ENCODE assay signal across 17 mouse cellular contexts in genomic region chr17:57007137-57007905, GRCm38 (mm10). TPM values are rescaled to one million over a fixed set of nuclear protein-coding genes. Genes with fewer than 3 reads are reported as not detected.
A peak's percentile ranks its signal among the peaks of the same experiment; 100 is the strongest.
DNase-seq lines count a peak whose midpoint lies in the region; ATAC-seq and TF ChIP-seq lines count a peak whose summit lies in the region.
"Had no signal": no experiment of that assay in that cellular context is flagged by ENCODE, and none has a peak within 500 bp of the region (broad histone marks: within the 10 kb centered on the region; RNA-seq: fewer than 3 reads in every experiment).

No protein-coding gene starts in this region.

- TF ChIP-seq POLR2A in heart, adult 2 months (IDR thresholded peaks at IDR 0.05; ENCODE audit: insufficient read depth, low read depth, low read length) = no peak
- no peak for TF ChIP-seq POLR2A in cortical plate, adult 2 months (IDR thresholded peaks at IDR 0.05; ENCODE audit: extremely low read depth, insufficient read depth, low read length)

- H3K9me3 ChIP-seq in heart, embryonic 12.5 days (replicated peaks) = no peaks in the 10 kb centered on the region
- H3K9me3 ChIP-seq in midbrain, postnatal 0 days (ENCODE audit: low read length) = no peaks in the 10 kb centered on the region
- H3K9me3 ChIP-seq in midbrain, embryonic 10.5 days (replicated peaks) = no peaks in the 10 kb centered on the region
- H3K9me3 ChIP-seq in stomach, postnatal 0 days (ENCODE audit: control insufficient read depth, low read length) = no peaks in the 10 kb centered on the region
- H3K9me3 ChIP-seq in hindbrain, embryonic 11.5 days (ENCODE audit: control insufficient read depth, low read length) = no peaks in the 10 kb centered on the region
- H3K9me3 ChIP-seq: forebrain, embryonic 12.5 days had no signal

- no peak overlapping the region for H3K27ac ChIP-seq in heart, adult 2 months
- no peak overlapping the region for H3K27ac ChIP-seq in heart, embryonic 12.5 days (ENCODE audit: poor library complexity, severe bottlenecking)
- no peak overlapping the region for H3K27ac ChIP-seq in midbrain, postnatal 0 days (ENCODE audit: low read depth, low read length)
- H3K27ac ChIP-seq in midbrain, embryonic 10.5 days (replicated peaks) = no peak overlapping the region
- no peak overlapping the region for H3K27ac ChIP-seq in cortical plate, adult 2 months (ENCODE audit: insufficient read depth, low read length)
- peak overlapping the region; percentile 58; the same call in 1 of the 2 replicates for H3K27ac ChIP-seq in stomach, postnatal 0 days (replicated peaks)
- no peak overlapping the region for H3K27ac ChIP-seq in hindbrain, embryonic 11.5 days (ENCODE audit: low read depth, low read length)
- H3K27ac ChIP-seq: forebrain, embryonic 12.5 days had no signal

- no peaks in the 10 kb centered on the region for H3K36me3 ChIP-seq in heart, adult 2 months (ENCODE audit: control insufficient read depth, insufficient read depth, low read length)
- peaks cover 70% of the 10 kb centered on the region for H3K36me3 ChIP-seq in heart, embryonic 12.5 days
- peaks cover 52% of the 10 kb centered on the region for H3K36me3 ChIP-seq in midbrain, postnatal 0 days (ENCODE audit: insufficient read depth, low read length)
- H3K36me3 ChIP-seq in midbrain, embryonic 10.5 days = peaks cover 72% of the 10 kb centered on the region
- peaks cover 15% of the 10 kb centered on the region for H3K36me3 ChIP-seq in stomach, postnatal 0 days (ENCODE audit: control insufficient read depth, insufficient read depth, low read length)
- peaks cover 10% of the 10 kb centered on the region; the same call in 1 of the 2 replicates for H3K36me3 ChIP-seq in hindbrain, embryonic 11.5 days (ENCODE audit: control insufficient read depth, insufficient read depth, low read length)

- DNase-seq in heart, adult 2 months = no peak
- DNase-seq in midbrain, postnatal 0 days (ENCODE audit: low spot score) = peak; percentile 26
- DNase-seq in midbrain, embryonic 10.5 days (ENCODE audit: low spot score) = no peak
- DNase-seq in stomach, postnatal 0 days (ENCODE audit: low spot score) = no peak
- DNase-seq in hindbrain, embryonic 11.5 days (ENCODE audit: low spot score) = no peak
- DNase-seq in thymus, postnatal 4 days = no peak
- DNase-seq: gastrocnemius, postnatal 14 days; kidney, adult 11 months; lung, postnatal 14 days had no signal

- no peak for TF ChIP-seq EP300 in heart, adult 2 months (IDR thresholded peaks at IDR 0.05; ENCODE audit: insufficient read depth, low read depth, low read length)
- TF ChIP-seq EP300 in stomach, postnatal 0 days (optimal IDR thresholded peaks at IDR 0.05) = no peak

- WGBS in heart, adult 2 months = 92% methylated on average over 13 of the region's 13 CpGs
- 92% methylated on average over 13 of the region's 13 CpGs for WGBS in heart, embryonic 12.5 days
- 94% methylated on average over 13 of the region's 13 CpGs for WGBS in midbrain, postnatal 0 days
- WGBS in midbrain, embryonic 10.5 days = 91% methylated on average over 13 of the region's 13 CpGs
- WGBS in stomach, postnatal 0 days = 90% methylated on average over 13 of the region's 13 CpGs
- 88% methylated on average over 13 of the region's 13 CpGs for WGBS in hindbrain, embryonic 11.5 days

- TF ChIP-seq CTCF in heart, adult 2 months (IDR thresholded peaks at IDR 0.05) = peak; percentile 36
- TF ChIP-seq CTCF in midbrain, postnatal 0 days (IDR thresholded peaks at IDR 0.05) = peak; percentile 63
- peak; percentile 33; the same call in 1 of the 2 replicates for TF ChIP-seq CTCF in cortical plate, adult 2 months (IDR thresholded peaks at IDR 0.05; ENCODE audit: extremely low read depth, insufficient read depth, low read length)
- peak; percentile 64 for TF ChIP-seq CTCF in stomach, postnatal 0 days (IDR thresholded peaks at IDR 0.05; ENCODE audit: low read depth)

- H3K79me2 ChIP-seq in heart, adult 2 months (replicated peaks; ENCODE audit: control insufficient read depth, insufficient read depth, low read length) = no peaks in the 10 kb centered on the region

- intact Hi-C loops in heart, adult 2 months (cut with DNase I) = loop anchor here (10.0 kb wide), 1 partner anchor 393 kb away; the partner anchor contains the start of gene Rpl36

- no peak overlapping the region for H3K4me2 ChIP-seq in heart, embryonic 12.5 days
- no peak overlapping the region for H3K4me2 ChIP-seq in midbrain, postnatal 0 days (ENCODE audit: low read depth, low read length, poor library complexity, severe bottlenecking)
- H3K4me2 ChIP-seq in stomach, postnatal 0 days (replicated peaks; ENCODE audit: low read depth) = no peak overlapping the region
- no peak overlapping the region for H3K4me2 ChIP-seq in hindbrain, embryonic 11.5 days (replicated peaks; ENCODE audit: low read depth, low read length)
- H3K4me2 ChIP-seq: forebrain, embryonic 12.5 days had no signal

- no peak overlapping the region for H3K4me3 ChIP-seq in heart, adult 2 months
- H3K4me3 ChIP-seq in heart, embryonic 12.5 days = no peak overlapping the region
- H3K4me3 ChIP-seq in midbrain, postnatal 0 days (ENCODE audit: low read depth, low read length) = no peak overlapping the region
- no peak overlapping the region for H3K4me3 ChIP-seq in midbrain, embryonic 10.5 days
- no peak overlapping the region for H3K4me3 ChIP-seq in cortical plate, adult 2 months (ENCODE audit: insufficient read depth, low read length)
- no peak overlapping the region for H3K4me3 ChIP-seq in stomach, postnatal 0 days (ENCODE audit: low read depth, low read length)
- no peak overlapping the region for H3K4me3 ChIP-seq in hindbrain, embryonic 11.5 days (ENCODE audit: low read depth, low read length)
- H3K4me3 ChIP-seq: forebrain, embryonic 12.5 days had no signal

- no peak overlapping the region for H3K9ac ChIP-seq in heart, adult 2 months (ENCODE audit: low read depth, low read length)
- no peak overlapping the region for H3K9ac ChIP-seq in heart, embryonic 12.5 days
- no peak overlapping the region for H3K9ac ChIP-seq in midbrain, postnatal 0 days (replicated peaks; ENCODE audit: low read length, poor library complexity, severe bottlenecking)
- no peak overlapping the region for H3K9ac ChIP-seq in stomach, postnatal 0 days (ENCODE audit: low read length)
- H3K9ac ChIP-seq in hindbrain, embryonic 11.5 days (ENCODE audit: low read depth, low read length) = no peak overlapping the region
- H3K9ac ChIP-seq: forebrain, embryonic 12.5 days had no signal

- no peak for ATAC-seq in heart, embryonic 12.5 days (ENCODE audit: insufficient number of reproducible peaks, low FRiP score)
- no peak for ATAC-seq in midbrain, postnatal 0 days (ENCODE audit: low FRiP score)
- ATAC-seq in stomach, postnatal 0 days (ENCODE audit: low FRiP score, low TSS enrichment) = no peak
- no peak for ATAC-seq in hindbrain, embryonic 11.5 days (ENCODE audit: low FRiP score)
- ATAC-seq: Patski had no signal

- H3K27me3 ChIP-seq in heart, adult 2 months (ENCODE audit: control insufficient read depth, insufficient read depth, low read length) = no peaks in the 10 kb centered on the region
- no peaks in the 10 kb centered on the region for H3K27me3 ChIP-seq in heart, embryonic 12.5 days (replicated peaks)
- no peaks in the 10 kb centered on the region for H3K27me3 ChIP-seq in midbrain, postnatal 0 days (ENCODE audit: insufficient read depth, low read length)
- no peaks in the 10 kb centered on the region for H3K27me3 ChIP-seq in midbrain, embryonic 10.5 days (ENCODE audit: low read depth, poor library complexity, severe bottlenecking)
- H3K27me3 ChIP-seq in stomach, postnatal 0 days (ENCODE audit: control insufficient read depth, insufficient read depth, low read length) = no peaks in the 10 kb centered on the region
- no peaks in the 10 kb centered on the region for H3K27me3 ChIP-seq in hindbrain, embryonic 11.5 days (ENCODE audit: control insufficient read depth, insufficient read depth, low read length)
- H3K27me3 ChIP-seq: forebrain, embryonic 12.5 days; Patski had no signal

- peaks cover 3% of the 10 kb centered on the region; the same call in 1 of the 2 replicates for H3K4me1 ChIP-seq in heart, adult 2 months (ENCODE audit: control insufficient read depth, insufficient read depth, low read length)
- H3K4me1 ChIP-seq in heart, embryonic 12.5 days (replicated peaks) = peaks cover 20% of the 10 kb centered on the region
- peaks cover 4% of the 10 kb centered on the region; the same call in 1 of the 2 replicates for H3K4me1 ChIP-seq in midbrain, postnatal 0 days (ENCODE audit: insufficient read depth, low read length)
- H3K4me1 ChIP-seq in midbrain, embryonic 10.5 days = peaks cover 20% of the 10 kb centered on the region
- H3K4me1 ChIP-seq in cortical plate, adult 2 months (ENCODE audit: control insufficient read depth, insufficient read depth, low read length) = 0 out of 2 replicates have a peak, but pooled peaks cover 2% of the 10 kb centered on the region
- peaks cover 5% of the 10 kb centered on the region; the same call in 1 of the 2 replicates for H3K4me1 ChIP-seq in stomach, postnatal 0 days (replicated peaks; ENCODE audit: control insufficient read depth, insufficient read depth)
- no peaks in the 10 kb centered on the region for H3K4me1 ChIP-seq in hindbrain, embryonic 11.5 days (replicated peaks; ENCODE audit: control insufficient read depth, insufficient read depth, low read length)

RNA-seq across cellular contexts. Expression of gene Gtf2f1, which starts 3.8 kb away (rescaled TPM):
- total RNA-seq in heart, adult 2 months (2021) = 10 to 100 TPM; 20.7 TPM
- 12.3 and 14.3 TPM in 2 replicates for polyA plus RNA-seq in heart, adult 2 months (2012; rRNA removed)
- 34.3 and 36.4 TPM in 2 replicates for polyA plus RNA-seq in heart, embryonic 12.5 days (2016; fragmentation: Nextera tagmentation; extraction: Ambion mirVana)
- total RNA-seq in midbrain, postnatal 0 days (2014; rRNA removed) = 37.8 and 47.8 TPM in 2 replicates
- polyA plus RNA-seq in midbrain, postnatal 0 days (2015; fragmentation: Nextera tagmentation; extraction: Ambion mirVana) = 66.4 and 67.5 TPM in 2 replicates
- 81.2 and 83.3 TPM in 2 replicates for polyA plus RNA-seq in midbrain, embryonic 10.5 days (2016; fragmentation: Nextera tagmentation; extraction: Ambion mirVana)
- 73.3 and 80.0 TPM in 2 replicates for polyA plus RNA-seq in cortical plate, adult 2 months (2012; rRNA removed)
- 36.9 and 37.3 TPM in 2 replicates for polyA plus RNA-seq in stomach, postnatal 0 days (2015; fragmentation: Nextera tagmentation; extraction: Ambion mirVana)
- 65.6 and 76.7 TPM in 2 replicates for polyA plus RNA-seq in hindbrain, embryonic 11.5 days (2014; fragmentation: Nextera tagmentation; extraction: Ambion mirVana)

RNA-seq across cellular contexts. Expression of gene Gm17949, which starts 3.9 kb away (rescaled TPM):
- total RNA-seq in heart, adult 2 months (2021) = under 1 TPM in 1 of 2 experiments, not detected in 1; 0.18 TPM
- not detected in 2 replicates for polyA plus RNA-seq in heart, adult 2 months (2012; rRNA removed)
- polyA plus RNA-seq in heart, embryonic 12.5 days (2016; fragmentation: Nextera tagmentation; extraction: Ambion mirVana) = 0.22 and 0.43 TPM in 2 replicates
- total RNA-seq in midbrain, postnatal 0 days (2014; rRNA removed) = 0.22 TPM in 1 of 2 replicates, not detected in the other
- polyA plus RNA-seq in midbrain, postnatal 0 days (2015; fragmentation: Nextera tagmentation; extraction: Ambion mirVana) = 0.38 TPM in 2 replicates
- polyA plus RNA-seq in midbrain, embryonic 10.5 days (2016; fragmentation: Nextera tagmentation; extraction: Ambion mirVana) = 0.39 and 0.52 TPM in 2 replicates
- polyA plus RNA-seq in cortical plate, adult 2 months (2012; rRNA removed) = 0.13 TPM in 1 of 2 replicates, not detected in the other
- 0.33 and 0.45 TPM in 2 replicates for polyA plus RNA-seq in stomach, postnatal 0 days (2015; fragmentation: Nextera tagmentation; extraction: Ambion mirVana)
- 0.33 TPM in 1 of 2 replicates, not detected in the other for polyA plus RNA-seq in hindbrain, embryonic 11.5 days (2014; fragmentation: Nextera tagmentation; extraction: Ambion mirVana)
- total RNA-seq: common myeloid progenitor, adult 5-6 weeks; gastrocnemius, postnatal 14 days; heart, postnatal 10 days; monocyte, adult 5-6 weeks had no signal
- polyA plus RNA-seq: Patski had no signal

RNA-seq across cellular contexts. Expression of gene Pspn, which starts 7.5 kb away (rescaled TPM):
- not detected for total RNA-seq in heart, adult 2 months (2021)
- polyA plus RNA-seq in heart, adult 2 months (2012; rRNA removed) = not detected in 2 replicates
- polyA plus RNA-seq in heart, embryonic 12.5 days (2016; fragmentation: Nextera tagmentation; extraction: Ambion mirVana) = 0.55 TPM in 1 of 2 replicates, not detected in the other
- not detected in 2 replicates for total RNA-seq in midbrain, postnatal 0 days (2014; rRNA removed)
- 0.37 and 0.54 TPM in 2 replicates for polyA plus RNA-seq in midbrain, postnatal 0 days (2015; fragmentation: Nextera tagmentation; extraction: Ambion mirVana)
- polyA plus RNA-seq in midbrain, embryonic 10.5 days (2016; fragmentation: Nextera tagmentation; extraction: Ambion mirVana) = 0.76 and 0.94 TPM in 2 replicates
- polyA plus RNA-seq in cortical plate, adult 2 months (2012; rRNA removed) = not detected in 2 replicates
- polyA plus RNA-seq in stomach, postnatal 0 days (2015; fragmentation: Nextera tagmentation; extraction: Ambion mirVana) = not detected in 2 replicates
- 0.36 TPM in 1 of 2 replicates, not detected in the other for polyA plus RNA-seq in hindbrain, embryonic 11.5 days (2014; fragmentation: Nextera tagmentation; extraction: Ambion mirVana)
- total RNA-seq: common myeloid progenitor, adult 5-6 weeks; gastrocnemius, postnatal 14 days; heart, postnatal 10 days; left cerebral cortex, postnatal 10 days; monocyte, adult 5-6 weeks had no signal

RNA-seq across cellular contexts. Expression of gene Alkbh7, which starts 10.2 kb away (rescaled TPM):
- 10 to 100 TPM; 65.3 to 72.8 TPM for total RNA-seq in heart, adult 2 months (2021)
- polyA plus RNA-seq in heart, adult 2 months (2012; rRNA removed) = 74.5 and 90.8 TPM in 2 replicates
- 48.5 and 52.8 TPM in 2 replicates for polyA plus RNA-seq in heart, embryonic 12.5 days (2016; fragmentation: Nextera tagmentation; extraction: Ambion mirVana)
- 44.3 and 64.8 TPM in 2 replicates for total RNA-seq in midbrain, postnatal 0 days (2014; rRNA removed)
- 75.5 and 75.8 TPM in 2 replicates for polyA plus RNA-seq in midbrain, postnatal 0 days (2015; fragmentation: Nextera tagmentation; extraction: Ambion mirVana)
- 40.2 and 41.3 TPM in 2 replicates for polyA plus RNA-seq in midbrain, embryonic 10.5 days (2016; fragmentation: Nextera tagmentation; extraction: Ambion mirVana)
- 32.1 and 35.4 TPM in 2 replicates for polyA plus RNA-seq in cortical plate, adult 2 months (2012; rRNA removed)
- 28.7 and 32.5 TPM in 2 replicates for polyA plus RNA-seq in stomach, postnatal 0 days (2015; fragmentation: Nextera tagmentation; extraction: Ambion mirVana)
- 32.4 and 33.0 TPM in 2 replicates for polyA plus RNA-seq in hindbrain, embryonic 11.5 days (2014; fragmentation: Nextera tagmentation; extraction: Ambion mirVana)

RNA-seq across cellular contexts. Expression of gene Clpp, which starts 17.2 kb away (rescaled TPM):
- total RNA-seq in heart, adult 2 months (2021) = 10 to 100 TPM; 72.1 to 84.9 TPM
- polyA plus RNA-seq in heart, adult 2 months (2012; rRNA removed) = 150 and 155 TPM in 2 replicates
- 98.1 and 102 TPM in 2 replicates for polyA plus RNA-seq in heart, embryonic 12.5 days (2016; fragmentation: Nextera tagmentation; extraction: Ambion mirVana)
- 126 and 139 TPM in 2 replicates for total RNA-seq in midbrain, postnatal 0 days (2014; rRNA removed)
- 158 and 170 TPM in 2 replicates for polyA plus RNA-seq in midbrain, postnatal 0 days (2015; fragmentation: Nextera tagmentation; extraction: Ambion mirVana)
- 173 and 174 TPM in 2 replicates for polyA plus RNA-seq in midbrain, embryonic 10.5 days (2016; fragmentation: Nextera tagmentation; extraction: Ambion mirVana)
- 139 and 146 TPM in 2 replicates for polyA plus RNA-seq in cortical plate, adult 2 months (2012; rRNA removed)
- 87.0 and 88.6 TPM in 2 replicates for polyA plus RNA-seq in stomach, postnatal 0 days (2015; fragmentation: Nextera tagmentation; extraction: Ambion mirVana)
- 146 and 152 TPM in 2 replicates for polyA plus RNA-seq in hindbrain, embryonic 11.5 days (2014; fragmentation: Nextera tagmentation; extraction: Ambion mirVana)
